Comparison of ENCODE assay signal across 24 mouse cellular contexts in the genomic region with DNA sequence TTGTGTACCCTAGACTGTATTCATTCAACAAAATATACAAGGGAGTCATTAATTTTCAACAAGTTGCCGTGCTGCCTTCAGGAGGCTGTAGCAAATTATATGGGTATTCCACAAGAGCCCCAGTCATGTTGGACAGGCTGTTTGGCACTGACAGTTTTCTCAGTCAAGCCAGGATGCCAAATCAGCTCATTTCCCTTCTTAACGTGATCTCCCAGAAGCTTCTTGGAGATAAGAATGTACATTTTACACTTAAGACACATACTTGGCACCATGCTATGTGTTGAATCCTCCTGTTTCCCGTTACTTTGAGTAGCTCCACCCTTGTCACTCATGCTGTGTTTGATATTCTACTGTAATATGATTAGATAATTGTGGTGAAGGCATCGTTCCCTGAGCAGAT.
A peak's percentile ranks its signal among the peaks of the same experiment; 100 is the strongest.
DNase-seq lines count a peak whose midpoint lies in the region; ATAC-seq and TF ChIP-seq lines count a peak whose summit lies in the region.
"Had no signal": no experiment of that assay in that cellular context is flagged by ENCODE, and none has a peak within 500 bp of the region (broad histone marks: within the 10 kb centered on the region; RNA-seq: fewer than 3 reads in every experiment).

No protein-coding gene starts in this region.

- H3K4me2 ChIP-seq in forebrain, embryonic 14.5 days (ENCODE audit: low read length) = no peak overlapping the region
- no peak overlapping the region for H3K4me2 ChIP-seq in forebrain, embryonic 12.5 days
- H3K4me2 ChIP-seq in lung, postnatal 0 days (replicated peaks; ENCODE audit: low read depth, low read length) = no peak overlapping the region
- H3K4me2 ChIP-seq in forebrain, embryonic 16.5 days (ENCODE audit: low read length) = no peak overlapping the region
- H3K4me2 ChIP-seq: embryonic facial prominence, embryonic 15.5 days; heart, embryonic 15.5 days; hindbrain, embryonic 13.5 days had no signal

- H3K27ac ChIP-seq in forebrain, embryonic 14.5 days (ENCODE audit: low read depth, low read length) = no peak overlapping the region
- H3K27ac ChIP-seq in forebrain, embryonic 12.5 days = no peak overlapping the region
- H3K27ac ChIP-seq in lung, postnatal 0 days (ENCODE audit: low read length) = no peak overlapping the region
- H3K27ac ChIP-seq in forebrain, embryonic 16.5 days (ENCODE audit: low read length) = peak overlapping the region; percentile 65
- H3K27ac ChIP-seq: embryonic facial prominence, embryonic 15.5 days; gastrocnemius, adult 2 months; heart, embryonic 10.5 days; heart, embryonic 15.5 days; hindbrain, embryonic 13.5 days; hindbrain, postnatal 0 days had no signal

- TF ChIP-seq CTCF in lung, postnatal 0 days (IDR thresholded peaks at IDR 0.05) = no peak
- TF ChIP-seq CTCF in lung, adult 2 months (IDR thresholded peaks at IDR 0.05; ENCODE audit: insufficient read depth, low read length) = no peak

- intact Hi-C loops in left cerebral cortex, postnatal 14 days (cut with DNase I) = no loop called here

- ATAC-seq in forebrain, embryonic 14.5 days = peak; percentile 87
- no peak for ATAC-seq in forebrain, embryonic 12.5 days (ENCODE audit: low FRiP score)
- ATAC-seq in lung, postnatal 0 days = peak; percentile 9; the same call in 1 of the 2 replicates
- peak; percentile 91 for ATAC-seq in forebrain, embryonic 16.5 days
- ATAC-seq: activated CD4-positive, CD25-positive, alpha-beta regulatory T cell, adult 4 months; hindbrain, postnatal 0 days; Patski had no signal

- no peak overlapping the region for H3K9ac ChIP-seq in forebrain, embryonic 14.5 days (ENCODE audit: low read length)
- no peak overlapping the region for H3K9ac ChIP-seq in forebrain, embryonic 12.5 days
- no peak overlapping the region for H3K9ac ChIP-seq in lung, postnatal 0 days (replicated peaks; ENCODE audit: low read depth)
- no peak overlapping the region for H3K9ac ChIP-seq in forebrain, embryonic 16.5 days (replicated peaks; ENCODE audit: low read depth, low read length)
- H3K9ac ChIP-seq: embryonic facial prominence, embryonic 15.5 days; heart, embryonic 15.5 days; hindbrain, embryonic 13.5 days had no signal

- WGBS in forebrain, embryonic 14.5 days = 54% methylated on average over 4 of the region's 4 CpGs
- WGBS in forebrain, embryonic 12.5 days = 83% methylated on average over 4 of the region's 4 CpGs
- WGBS in lung, postnatal 0 days = 26% methylated on average over 4 of the region's 4 CpGs
- 33% methylated on average over 4 of the region's 4 CpGs for WGBS in lung, adult 2 months
- 27% methylated on average over 4 of the region's 4 CpGs for WGBS in forebrain, embryonic 16.5 days

- no peaks in the 10 kb centered on the region for H3K36me3 ChIP-seq in forebrain, embryonic 14.5 days (ENCODE audit: control insufficient read depth, insufficient read depth, low read length)
- H3K36me3 ChIP-seq in forebrain, embryonic 12.5 days (replicated peaks) = no peaks in the 10 kb centered on the region
- H3K36me3 ChIP-seq in lung, postnatal 0 days (ENCODE audit: insufficient read depth, low read length) = no peaks in the 10 kb centered on the region
- H3K36me3 ChIP-seq in forebrain, embryonic 16.5 days (ENCODE audit: control insufficient read depth, insufficient read depth) = no peaks in the 10 kb centered on the region
- H3K36me3 ChIP-seq: embryonic facial prominence, embryonic 15.5 days; heart, embryonic 10.5 days; heart, embryonic 15.5 days; hindbrain, embryonic 13.5 days had no signal

- no peak for TF ChIP-seq EP300 in lung, postnatal 0 days (IDR thresholded peaks at IDR 0.05)

- DNase-seq in forebrain, embryonic 14.5 days (ENCODE audit: low spot score) = peak; percentile 82
- peak; percentile 8 for DNase-seq in kidney, adult 9 months
- DNase-seq in kidney, adult 18-20 months = no peak
- DNase-seq in lung, postnatal 0 days (ENCODE audit: low spot score) = peak; percentile 35
- DNase-seq in lung, adult 2 months = no peak
- DNase-seq in left cerebral cortex, postnatal 14 days (ENCODE audit: low spot score in 2 of 2) = no peak
- DNase-seq: adrenal gland, postnatal 14 days; cerebellum, adult 18-20 months; embryo, embryonic 11 days; gastrocnemius, adult 2 months; gastrocnemius, postnatal 36 days; heart, adult 18-20 months; heart, postnatal 14 days had no signal

- no peak overlapping the region for H3K4me3 ChIP-seq in forebrain, embryonic 14.5 days (ENCODE audit: low read depth, low read length)
- no peak overlapping the region for H3K4me3 ChIP-seq in forebrain, embryonic 12.5 days (replicated peaks)
- no peak overlapping the region for H3K4me3 ChIP-seq in lung, postnatal 0 days (ENCODE audit: low read depth, low read length)
- no peak overlapping the region for H3K4me3 ChIP-seq in lung, adult 2 months (replicated peaks; ENCODE audit: extremely low read depth, low read depth, low read length)
- no peak overlapping the region for H3K4me3 ChIP-seq in forebrain, embryonic 16.5 days (replicated peaks; ENCODE audit: low read length)
- H3K4me3 ChIP-seq: embryonic facial prominence, embryonic 15.5 days; erythroblast, embryonic 14.5 days; gastrocnemius, adult 2 months; heart, embryonic 10.5 days; heart, embryonic 15.5 days; hindbrain, embryonic 13.5 days had no signal

- no peaks in the 10 kb centered on the region for H3K27me3 ChIP-seq in forebrain, embryonic 14.5 days (replicated peaks; ENCODE audit: control insufficient read depth, insufficient read depth, low read length)
- no peaks in the 10 kb centered on the region for H3K27me3 ChIP-seq in forebrain, embryonic 12.5 days
- no peaks in the 10 kb centered on the region for H3K27me3 ChIP-seq in lung, postnatal 0 days (replicated peaks; ENCODE audit: insufficient read depth, low read length)
- H3K27me3 ChIP-seq in forebrain, embryonic 16.5 days (replicated peaks; ENCODE audit: control insufficient read depth, insufficient read depth, low read length) = no peaks in the 10 kb centered on the region
- H3K27me3 ChIP-seq: CH12.LX; embryonic facial prominence, embryonic 15.5 days; heart, embryonic 15.5 days; hindbrain, embryonic 13.5 days had no signal

- H3K9me3 ChIP-seq in forebrain, embryonic 14.5 days (replicated peaks; ENCODE audit: control insufficient read depth, low read length) = no peaks in the 10 kb centered on the region
- no peaks in the 10 kb centered on the region for H3K9me3 ChIP-seq in forebrain, embryonic 12.5 days
- H3K9me3 ChIP-seq in lung, postnatal 0 days (ENCODE audit: low read length) = no peaks in the 10 kb centered on the region
- H3K9me3 ChIP-seq in forebrain, embryonic 16.5 days (ENCODE audit: control insufficient read depth, low read length) = no peaks in the 10 kb centered on the region
- H3K9me3 ChIP-seq: embryonic facial prominence, embryonic 15.5 days; heart, embryonic 10.5 days; heart, embryonic 15.5 days; hindbrain, embryonic 13.5 days had no signal

- no peaks in the 10 kb centered on the region for H3K4me1 ChIP-seq in forebrain, embryonic 14.5 days (ENCODE audit: control insufficient read depth, insufficient read depth, low read length)
- H3K4me1 ChIP-seq in forebrain, embryonic 12.5 days = no peaks in the 10 kb centered on the region
- no peaks in the 10 kb centered on the region for H3K4me1 ChIP-seq in lung, postnatal 0 days (ENCODE audit: insufficient read depth, low read depth, low read length)
- no peaks in the 10 kb centered on the region for H3K4me1 ChIP-seq in lung, adult 2 months (ENCODE audit: control insufficient read depth, insufficient read depth, low read length)
- peaks cover 9% of the 10 kb centered on the region for H3K4me1 ChIP-seq in forebrain, embryonic 16.5 days (replicated peaks; ENCODE audit: control insufficient read depth, insufficient read depth, low read length)
- H3K4me1 ChIP-seq: embryonic facial prominence, embryonic 15.5 days; heart, embryonic 10.5 days; heart, embryonic 15.5 days; hindbrain, embryonic 13.5 days had no signal

- no peak for TF ChIP-seq POLR2A in lung, adult 2 months (IDR thresholded peaks at IDR 0.05; ENCODE audit: borderline replicate concordance, extremely low read depth, low read depth, low read length)

Comparison
In these comparisons a context has a peak if more than half of its experiments do, and no peak if none do; other contexts are left out.
1. DNase-seq: peak in forebrain, embryonic 14.5 days (single experiment), kidney, adult 9 months (single experiment) and lung, postnatal 0 days (single experiment); none in kidney, adult 18-20 months (single experiment), lung, adult 2 months (single experiment) and left cerebral cortex, postnatal 14 days (0 of 2).